Comparison of ENCODE assay signal across 23 mouse cellular contexts in genomic region chr4:142055600-142055999, GRCm38 (mm10). TPM values are rescaled to one million over a fixed set of nuclear protein-coding genes. Genes with fewer than 3 reads are reported as not detected.
A peak's percentile ranks its signal among the peaks of the same experiment; 100 is the strongest.
DNase-seq lines count a peak whose midpoint lies in the region; ATAC-seq lines count a peak whose summit lies in the region.
"Had no signal": no experiment of that assay in that cellular context is flagged by ENCODE, and none has a peak within 500 bp of the region (broad histone marks: within the 10 kb centered on the region; RNA-seq: fewer than 3 reads in every experiment).

No protein-coding gene starts in this region.

- H3K9me3 ChIP-seq in hindbrain, embryonic 16.5 days (ENCODE audit: control insufficient read depth, low read length): no peaks in the 10 kb centered on the region
- no peaks in the 10 kb centered on the region for H3K9me3 ChIP-seq in hindbrain, embryonic 10.5 days
- no peaks in the 10 kb centered on the region for H3K9me3 ChIP-seq in stomach, embryonic 16.5 days (replicated peaks; ENCODE audit: control insufficient read depth, low read length)
- H3K9me3 ChIP-seq: embryonic facial prominence, embryonic 13.5 days; forebrain, embryonic 15.5 days; hindbrain, embryonic 13.5 days; neural tube, embryonic 13.5 days had no signal

- ATAC-seq in hindbrain, embryonic 16.5 days: 0 out of 2 replicates have a peak, but pooled peaks have one; percentile 38
- no peak for ATAC-seq in stomach, embryonic 16.5 days (ENCODE audit: insufficient read depth, low FRiP score)
- ATAC-seq: forebrain, embryonic 15.5 days; intestine, embryonic 16.5 days had no signal

- no peak overlapping the region for H3K4me3 ChIP-seq in hindbrain, embryonic 16.5 days (ENCODE audit: low read length)
- H3K4me3 ChIP-seq in hindbrain, embryonic 10.5 days: no peak overlapping the region
- H3K4me3 ChIP-seq in stomach, embryonic 16.5 days (replicated peaks; ENCODE audit: low read length): no peak overlapping the region
- H3K4me3 ChIP-seq: embryonic facial prominence, embryonic 13.5 days; forebrain, embryonic 15.5 days; heart, adult 2 months; hindbrain, embryonic 13.5 days; neural tube, embryonic 13.5 days had no signal

- no peaks in the 10 kb centered on the region for H3K36me3 ChIP-seq in hindbrain, embryonic 16.5 days (ENCODE audit: control insufficient read depth, insufficient read depth, low read length)
- H3K36me3 ChIP-seq in hindbrain, embryonic 10.5 days: no peaks in the 10 kb centered on the region
- no peaks in the 10 kb centered on the region for H3K36me3 ChIP-seq in stomach, embryonic 16.5 days (ENCODE audit: control insufficient read depth, insufficient read depth, low read length)
- H3K36me3 ChIP-seq: embryonic facial prominence, embryonic 13.5 days; forebrain, embryonic 15.5 days; G1E; hindbrain, embryonic 13.5 days; neural tube, embryonic 13.5 days had no signal

- WGBS in hindbrain, embryonic 16.5 days: 80% methylated on average over 8 of the region's 8 CpGs
- WGBS in hindbrain, embryonic 10.5 days: 89% methylated on average over 8 of the region's 8 CpGs
- 78% methylated on average over 8 of the region's 8 CpGs for WGBS in stomach, embryonic 16.5 days

- H3K27me3 ChIP-seq in hindbrain, embryonic 16.5 days (replicated peaks; ENCODE audit: control insufficient read depth, insufficient read depth, low read length): no peaks in the 10 kb centered on the region
- H3K27me3 ChIP-seq in hindbrain, embryonic 10.5 days (ENCODE audit: insufficient read depth, poor library complexity, severe bottlenecking): 0 out of 2 replicates have a peak, but pooled peaks cover 2% of the 10 kb centered on the region
- H3K27me3 ChIP-seq in stomach, embryonic 16.5 days (ENCODE audit: control insufficient read depth, insufficient read depth, low read length): no peaks in the 10 kb centered on the region
- H3K27me3 ChIP-seq: embryonic facial prominence, embryonic 13.5 days; forebrain, embryonic 15.5 days; hindbrain, embryonic 13.5 days; neural tube, embryonic 13.5 days had no signal

- intact Hi-C loops in left cerebral cortex, postnatal 4 days (cut with DNase I): no loop called here

- H3K4me2 ChIP-seq in hindbrain, embryonic 16.5 days (ENCODE audit: low read length): no peak overlapping the region
- no peak overlapping the region for H3K4me2 ChIP-seq in stomach, embryonic 16.5 days (ENCODE audit: low read depth, low read length)
- H3K4me2 ChIP-seq: embryonic facial prominence, embryonic 13.5 days; forebrain, embryonic 15.5 days; hindbrain, embryonic 13.5 days; midbrain, embryonic 11.5 days; neural tube, embryonic 13.5 days had no signal

- no peak for DNase-seq in hindbrain, embryonic 10.5 days (ENCODE audit: low spot score)
- peak; percentile 81 for DNase-seq in left cerebral cortex, postnatal 4 days
- no peak for DNase-seq in left cerebral cortex, adult 11 months (ENCODE audit: low spot score)
- peak; percentile 90 for DNase-seq in cerebellum, adult 9-11 months
- DNase-seq in heart, adult 8-10 months (ENCODE audit: low spot score): no peak
- no peak for DNase-seq in right cerebral cortex, postnatal 10 days (ENCODE audit: low spot score in 2 of 2)
- DNase-seq: adrenal gland, postnatal 25 days; gastrocnemius, postnatal 14 days; heart, adult 2 months; right cerebral cortex, postnatal 14 days; spleen, adult 18-20 months; thymus, adult 2 months had no signal

- H3K9ac ChIP-seq in hindbrain, embryonic 16.5 days (ENCODE audit: low read depth, low read length): no peak overlapping the region
- no peak overlapping the region for H3K9ac ChIP-seq in stomach, embryonic 16.5 days (ENCODE audit: low read length)
- H3K9ac ChIP-seq: embryonic facial prominence, embryonic 13.5 days; forebrain, embryonic 15.5 days; hindbrain, embryonic 13.5 days; liver, embryonic 14.5 days; neural tube, embryonic 13.5 days had no signal

- H3K4me1 ChIP-seq in hindbrain, embryonic 16.5 days (ENCODE audit: control insufficient read depth, insufficient read depth, low read depth, low read length): peaks cover 2% of the 10 kb centered on the region; the same call in 1 of the 2 replicates
- H3K4me1 ChIP-seq in hindbrain, embryonic 10.5 days (replicated peaks): peaks cover 35% of the 10 kb centered on the region
- H3K4me1 ChIP-seq in stomach, embryonic 16.5 days (ENCODE audit: control insufficient read depth, insufficient read depth, low read length): peaks cover 34% of the 10 kb centered on the region

- no peak overlapping the region for H3K27ac ChIP-seq in hindbrain, embryonic 16.5 days (ENCODE audit: low read depth, low read length)
- H3K27ac ChIP-seq in hindbrain, embryonic 10.5 days: no peak overlapping the region
- peak overlapping the region; percentile 15; the same call in 1 of the 2 replicates for H3K27ac ChIP-seq in stomach, embryonic 16.5 days (ENCODE audit: low read length)
- H3K27ac ChIP-seq: embryonic facial prominence, embryonic 13.5 days; forebrain, embryonic 15.5 days; heart, adult 2 months; hindbrain, embryonic 13.5 days; liver, embryonic 14.5 days; macrophage; neural tube, embryonic 13.5 days had no signal

RNA-seq across cellular contexts. Expression of gene Tmem51, which starts 28.5 kb away (rescaled TPM):
- 8.2 and 8.6 TPM in 2 replicates for polyA plus RNA-seq in hindbrain, embryonic 16.5 days (2015; fragmentation: Nextera tagmentation; extraction: Ambion mirVana)
- polyA plus RNA-seq in hindbrain, embryonic 10.5 days (2016; fragmentation: Nextera tagmentation; extraction: Ambion mirVana): 9.2 and 12.1 TPM in 2 replicates
- 1 to 10 TPM; 5.2 to 5.5 TPM for total RNA-seq in left cerebral cortex, postnatal 4 days (2021)
- polyA plus RNA-seq in stomach, embryonic 16.5 days (2015; fragmentation: Nextera tagmentation; extraction: Ambion mirVana): 79.2 and 87.9 TPM in 2 replicates
- total RNA-seq in heart, adult 8-10 months (2022): 1 to 10 TPM; 4.4 to 5.4 (median 4.7) TPM
- polyA plus RNA-seq: G1E had no signal

RNA-seq across cellular contexts. Expression of gene Fhad1, which starts 40.7 kb away (rescaled TPM):
- polyA plus RNA-seq in hindbrain, embryonic 16.5 days (2015; fragmentation: Nextera tagmentation; extraction: Ambion mirVana): 6.3 and 6.5 TPM in 2 replicates
- polyA plus RNA-seq in hindbrain, embryonic 10.5 days (2016; fragmentation: Nextera tagmentation; extraction: Ambion mirVana): 2.3 and 4.1 TPM in 2 replicates
- 1 to 10 TPM in 1 of 2 experiments, under 1 TPM in 1; 0.90 to 1.1 TPM for total RNA-seq in left cerebral cortex, postnatal 4 days (2021)
- polyA plus RNA-seq in stomach, embryonic 16.5 days (2015; fragmentation: Nextera tagmentation; extraction: Ambion mirVana): 5.3 and 5.8 TPM in 2 replicates
- under 1 TPM; 0.26 to 0.41 (median 0.35) TPM for total RNA-seq in heart, adult 8-10 months (2022)
- polyA plus RNA-seq: G1E had no signal

Comparison
In these comparisons a context has a peak if more than half of its experiments do, and no peak if none do; other contexts are left out.
1. DNase-seq: peak in left cerebral cortex, postnatal 4 days (single experiment) and cerebellum, adult 9-11 months (single experiment); none in hindbrain, embryonic 10.5 days (single experiment), left cerebral cortex, adult 11 months (single experiment), heart, adult 8-10 months (single experiment) and right cerebral cortex, postnatal 10 days (0 of 2).